ENCODE assay signal across 8 mouse cellular contexts in the genomic region with DNA sequence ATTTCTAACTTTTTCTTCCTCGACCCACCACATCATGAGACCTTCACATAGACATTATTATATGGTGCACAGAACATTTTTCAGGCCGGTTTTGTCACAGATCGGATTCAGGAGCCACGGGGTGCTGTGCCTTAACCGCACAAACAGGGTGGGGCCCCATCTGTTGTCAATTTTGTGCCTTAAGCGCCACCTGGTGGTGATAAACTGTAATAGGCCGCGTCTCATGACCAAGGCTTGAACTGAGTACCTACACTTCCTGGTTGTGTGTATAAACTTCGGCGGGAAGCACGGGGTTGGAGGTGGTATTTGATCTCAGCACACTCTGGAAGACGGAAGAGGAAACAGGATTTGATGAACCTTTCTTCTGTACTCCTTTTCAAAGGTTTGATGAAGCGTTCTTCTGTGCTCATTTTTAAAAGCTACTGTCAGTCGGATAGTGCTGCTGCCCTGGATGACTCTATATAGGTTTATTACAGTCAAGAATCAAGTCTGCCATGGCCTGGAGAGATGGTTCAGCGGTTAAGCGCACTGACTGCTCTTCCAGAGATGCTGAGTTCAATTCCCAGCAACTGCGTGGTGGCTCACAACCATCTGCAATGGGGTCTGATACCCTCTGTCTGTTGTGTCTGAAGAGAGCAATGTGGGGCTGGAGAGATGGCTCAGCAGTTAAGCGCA. TPM values are rescaled to one million over a fixed set of nuclear protein-coding genes. Genes with fewer than 3 reads are reported as not detected.
DNase-seq lines count a peak whose midpoint lies in the region; ATAC-seq lines count a peak whose summit lies in the region.

No protein-coding gene starts in this region.

- 13% methylated on average over 18 of the region's 18 CpGs for WGBS in heart, embryonic 14.5 days
- 15% methylated on average over 18 of the region's 18 CpGs for WGBS in liver, embryonic 12.5 days (ENCODE audit: insufficient replicate concordance)

- H3K9ac ChIP-seq in heart, embryonic 14.5 days (ENCODE audit: low read length), result peak overlapping the region; percentile 54
- peak overlapping the region; percentile 58 for H3K9ac ChIP-seq in liver, embryonic 12.5 days

- H3K9me3 ChIP-seq in heart, embryonic 14.5 days (ENCODE audit: control insufficient read depth, low read length), result no peaks in the 10 kb centered on the region
- no peaks in the 10 kb centered on the region for H3K9me3 ChIP-seq in liver, embryonic 12.5 days (replicated peaks)

- H3K36me3 ChIP-seq in heart, embryonic 14.5 days (ENCODE audit: control insufficient read depth, insufficient read depth, low read length), result no peaks in the 10 kb centered on the region
- H3K36me3 ChIP-seq in liver, embryonic 12.5 days, result 0 out of 2 replicates have a peak, but pooled peaks cover under 1% of the 10 kb centered on the region
- H3K36me3 ChIP-seq in splenic B cell, adult 2 months (ENCODE audit: control insufficient read depth, insufficient read depth, low read length, poor library complexity, severe bottlenecking), result no peaks in the 10 kb centered on the region

- peak; percentile 91 to 95 for DNase-seq in CD8-positive naive resting alpha-beta T cell, adult 2 months (ENCODE audit: low read depth in 2 of 2, low spot score in 2 of 2)
- DNase-seq in c-Kit-negative CD71-positive TER-119-positive erythroid progenitor cells, embryonic 14.5 days (ENCODE audit: low read depth, low spot score), result peak; percentile 94
- DNase-seq in fibroblast of lung, adult 2 months (ENCODE audit: low read depth), result peak; percentile 82
- peak; percentile 91 for DNase-seq in kidney, postnatal 10 days
- DNase-seq in naive thymus-derived CD4-positive, alpha-beta T cell, adult 2 months (ENCODE audit: low read depth), result peak; percentile 97
- peak; percentile 95 for DNase-seq in splenic B cell, adult 2 months (ENCODE audit: low read depth, low spot score)

- peak; percentile 83 for ATAC-seq in heart, embryonic 14.5 days (ENCODE audit: insufficient number of reproducible peaks, insufficient read depth, low FRiP score, low read depth)
- ATAC-seq in liver, embryonic 12.5 days, result peak; percentile 94

- H3K4me2 ChIP-seq in heart, embryonic 14.5 days (ENCODE audit: low read length), result peak overlapping the region; percentile 54
- H3K4me2 ChIP-seq in liver, embryonic 12.5 days, result peak overlapping the region; percentile 60

- H3K27ac ChIP-seq in heart, embryonic 14.5 days (replicated peaks in 1 of 2; ENCODE audit: control insufficient read depth in 1 of 2, insufficient read depth in 1 of 2, low read depth in 2 of 2, low read length in 2 of 2), result peak overlapping the region in 1 of 2 experiments; percentile 15; a peak in 1 of 4 replicates
- H3K27ac ChIP-seq in liver, embryonic 12.5 days, result peak overlapping the region; percentile 59

- H3K4me1 ChIP-seq in heart, embryonic 14.5 days (ENCODE audit: control insufficient read depth in 2 of 2, insufficient read depth in 2 of 2, low read length in 2 of 2), result peaks cover 0 to 4% of the 10 kb centered on the region in 2 experiments; a peak in 1 of 4 replicates
- H3K4me1 ChIP-seq in liver, embryonic 12.5 days, result peaks cover 24% of the 10 kb centered on the region

- H3K4me3 ChIP-seq in heart, embryonic 14.5 days (ENCODE audit: control insufficient read depth in 1 of 2, insufficient read depth in 1 of 2, low read depth in 1 of 2, low read length in 2 of 2), result peak overlapping the region in 1 of 2 experiments; percentile 8; a peak in 2 of 4 replicates
- peak overlapping the region; percentile 33 for H3K4me3 ChIP-seq in liver, embryonic 12.5 days

- H3K27me3 ChIP-seq in heart, embryonic 14.5 days (ENCODE audit: control insufficient read depth, insufficient read depth, low read length), result no peaks in the 10 kb centered on the region
- H3K27me3 ChIP-seq in liver, embryonic 12.5 days (replicated peaks), result no peaks in the 10 kb centered on the region
- H3K27me3 ChIP-seq in splenic B cell, adult 2 months (ENCODE audit: control insufficient read depth, insufficient read depth, low read length, poor library complexity, severe bottlenecking), result no peaks in the 10 kb centered on the region

RNA-seq across cellular contexts. Expression of a gene that starts 10.7 kb away (rescaled TPM):
- polyA plus RNA-seq in heart, embryonic 14.5 days (2014; fragmentation: Nextera tagmentation; extraction: Ambion mirVana), result 17.3 and 17.8 TPM in 2 replicates
- polyA plus RNA-seq in liver, embryonic 12.5 days (2016; fragmentation: Nextera tagmentation; extraction: Ambion mirVana), result 15.0 and 16.0 TPM in 2 replicates

RNA-seq across cellular contexts. Expression of a gene that starts 11.2 kb away (rescaled TPM):
- 7.3 and 8.2 TPM in 2 replicates for polyA plus RNA-seq in heart, embryonic 14.5 days (2014; fragmentation: Nextera tagmentation; extraction: Ambion mirVana)
- polyA plus RNA-seq in liver, embryonic 12.5 days (2016; fragmentation: Nextera tagmentation; extraction: Ambion mirVana), result 7.7 and 8.1 TPM in 2 replicates

RNA-seq across cellular contexts. Expression of a gene that starts 12.7 kb away (rescaled TPM):
- 2,755 and 3,168 TPM in 2 replicates for polyA plus RNA-seq in heart, embryonic 14.5 days (2014; fragmentation: Nextera tagmentation; extraction: Ambion mirVana)
- polyA plus RNA-seq in liver, embryonic 12.5 days (2016; fragmentation: Nextera tagmentation; extraction: Ambion mirVana), result 2,924 and 3,037 TPM in 2 replicates

RNA-seq across cellular contexts. Expression of a gene that starts 29.4 kb away (rescaled TPM):
- polyA plus RNA-seq in heart, embryonic 14.5 days (2014; fragmentation: Nextera tagmentation; extraction: Ambion mirVana), result 123 TPM in 2 replicates
- 233 and 242 TPM in 2 replicates for polyA plus RNA-seq in liver, embryonic 12.5 days (2016; fragmentation: Nextera tagmentation; extraction: Ambion mirVana)

RNA-seq across cellular contexts. Expression of a gene that starts 37.9 kb away (rescaled TPM):
- 5.0 and 5.5 TPM in 2 replicates for polyA plus RNA-seq in heart, embryonic 14.5 days (2014; fragmentation: Nextera tagmentation; extraction: Ambion mirVana)
- polyA plus RNA-seq in liver, embryonic 12.5 days (2016; fragmentation: Nextera tagmentation; extraction: Ambion mirVana), result 1.3 and 1.6 TPM in 2 replicates
